In genomic region chr16:20540438-20540837, GRCm38 (mm10) we compare ENCODE assay signal across 24 mouse cellular contexts. TPM values are rescaled to one million over a fixed set of nuclear protein-coding genes. Genes with fewer than 3 reads are reported as not detected.
DNase-seq lines count a peak whose midpoint lies in the region; ATAC-seq and TF ChIP-seq lines count a peak whose summit lies in the region.
"Had no signal": no experiment of that assay in that cellular context is flagged by ENCODE, and none has a peak within 500 bp of the region (broad histone marks: within the 10 kb centered on the region; RNA-seq: fewer than 3 reads in every experiment).

No protein-coding gene starts in this region.

- no peaks in the 10 kb centered on the region for H3K27me3 ChIP-seq in lung, postnatal 0 days (replicated peaks; ENCODE audit: insufficient read depth, low read length)
- H3K27me3 ChIP-seq in liver, embryonic 13.5 days, result no peaks in the 10 kb centered on the region
- H3K27me3 ChIP-seq: embryonic facial prominence, embryonic 12.5 days; forebrain, embryonic 13.5 days; heart, embryonic 15.5 days; neural tube, embryonic 15.5 days had no signal

- H3K4me3 ChIP-seq in lung, postnatal 0 days (ENCODE audit: low read depth, low read length), result no peak overlapping the region
- H3K4me3 ChIP-seq in liver, embryonic 13.5 days (replicated peaks), result no peak overlapping the region
- H3K4me3 ChIP-seq: embryonic facial prominence, embryonic 12.5 days; erythroblast, embryonic 14.5 days; forebrain, embryonic 13.5 days; heart, embryonic 15.5 days; neural tube, embryonic 15.5 days had no signal

- no peak overlapping the region for H3K9ac ChIP-seq in lung, postnatal 0 days (replicated peaks; ENCODE audit: low read depth)
- peak overlapping the region; percentile 17; the same call in 1 of the 2 replicates for H3K9ac ChIP-seq in liver, embryonic 13.5 days
- H3K9ac ChIP-seq: embryonic facial prominence, embryonic 12.5 days; forebrain, embryonic 13.5 days; heart, embryonic 15.5 days; neural tube, embryonic 15.5 days had no signal

- H3K36me3 ChIP-seq in lung, postnatal 0 days (ENCODE audit: insufficient read depth, low read length), result peaks cover 44% of the 10 kb centered on the region; the same call in 1 of the 2 replicates
- H3K36me3 ChIP-seq in liver, embryonic 13.5 days, result peaks cover 77% of the 10 kb centered on the region

- H3K4me1 ChIP-seq in lung, postnatal 0 days (ENCODE audit: insufficient read depth, low read depth, low read length), result peaks cover 16% of the 10 kb centered on the region
- peaks cover 46% of the 10 kb centered on the region for H3K4me1 ChIP-seq in liver, embryonic 13.5 days (replicated peaks)

- peak; percentile 38 for DNase-seq in adrenal gland, adult 8-10 months
- DNase-seq in adrenal gland, adult 18-20 months (ENCODE audit: low spot score in 2 of 2), result no peak
- DNase-seq in lung, postnatal 0 days (ENCODE audit: low spot score), result peak; percentile 20
- DNase-seq in lung, postnatal 10 days, result no peak
- DNase-seq in liver, embryonic 13.5 days, result no peak
- DNase-seq in urinary bladder, postnatal 14 days (ENCODE audit: low spot score), result no peak
- no peak for DNase-seq in thymus, postnatal 10 days (ENCODE audit: low spot score in 2 of 2)
- DNase-seq: cerebellum, adult 9-11 months; gastrocnemius, postnatal 10 days; heart, adult 18-20 months; kidney, adult 18-20 months; kidney, postnatal 10 days; layer of hippocampus, postnatal 36 days; right cerebral cortex, postnatal 14 days; spleen, adult 18-20 months; thymus, adult 18-20 months had no signal

- no peak for TF ChIP-seq EP300 in lung, postnatal 0 days (IDR thresholded peaks at IDR 0.05)

- no peak for TF ChIP-seq CTCF in lung, postnatal 0 days (IDR thresholded peaks at IDR 0.05)

- no peak for ATAC-seq in lung, postnatal 0 days
- no peak for ATAC-seq in liver, embryonic 13.5 days (ENCODE audit: low read depth)
- ATAC-seq: forebrain, embryonic 13.5 days; hindbrain, postnatal 0 days; midbrain, embryonic 16.5 days had no signal

- no peaks in the 10 kb centered on the region for H3K9me3 ChIP-seq in lung, postnatal 0 days (ENCODE audit: low read length)
- H3K9me3 ChIP-seq in liver, embryonic 13.5 days (replicated peaks), result no peaks in the 10 kb centered on the region
- H3K9me3 ChIP-seq: embryonic facial prominence, embryonic 12.5 days; forebrain, embryonic 13.5 days; heart, embryonic 15.5 days; neural tube, embryonic 15.5 days had no signal

- no peak overlapping the region for H3K4me2 ChIP-seq in lung, postnatal 0 days (replicated peaks; ENCODE audit: low read depth, low read length)
- no peak overlapping the region; the same call in 1 of the 2 replicates for H3K4me2 ChIP-seq in liver, embryonic 13.5 days
- H3K4me2 ChIP-seq: embryonic facial prominence, embryonic 12.5 days; forebrain, embryonic 13.5 days; heart, embryonic 15.5 days; neural tube, embryonic 15.5 days had no signal

- 65% methylated on average over 4 of the region's 4 CpGs for WGBS in lung, postnatal 0 days
- 34% methylated on average over 4 of the region's 4 CpGs for WGBS in liver, embryonic 13.5 days (ENCODE audit: insufficient replicate concordance)

- H3K27ac ChIP-seq in lung, postnatal 0 days (ENCODE audit: low read length), result no peak overlapping the region
- H3K27ac ChIP-seq in liver, embryonic 13.5 days, result 0 out of 2 replicates have a peak overlapping the region, but pooled peaks have one; percentile 43
- H3K27ac ChIP-seq: embryonic facial prominence, embryonic 12.5 days; forebrain, embryonic 13.5 days; heart, embryonic 15.5 days; hindbrain, postnatal 0 days; neural tube, embryonic 15.5 days had no signal

RNA-seq across cellular contexts. Expression of gene Ap2m1, which starts 5.2 kb away (rescaled TPM):
- 100 to 1,000 TPM; 273 to 406 (median 325) TPM for total RNA-seq in adrenal gland, adult 8-10 months (2022)
- 100 to 1,000 TPM; 277 to 333 TPM for total RNA-seq in adrenal gland, adult 18-20 months (2021)
- 402 and 427 TPM in 2 replicates for polyA plus RNA-seq in lung, postnatal 0 days (2015; fragmentation: Nextera tagmentation; extraction: Ambion mirVana)
- 413 and 466 TPM in 2 replicates for polyA plus RNA-seq in liver, embryonic 13.5 days (2015; fragmentation: Nextera tagmentation; extraction: Ambion mirVana)

RNA-seq across cellular contexts. Expression of gene Abcf3, which starts 7.9 kb away (rescaled TPM):
- 100 to 1,000 TPM in 2 of 4 experiments, 10 to 100 TPM in 2; 80.8 to 118 (median 97.5) TPM for total RNA-seq in adrenal gland, adult 8-10 months (2022)
- total RNA-seq in adrenal gland, adult 18-20 months (2021), result 10 to 100 TPM; 94.3 to 94.4 TPM
- 36.3 and 39.6 TPM in 2 replicates for polyA plus RNA-seq in lung, postnatal 0 days (2015; fragmentation: Nextera tagmentation; extraction: Ambion mirVana)
- polyA plus RNA-seq in liver, embryonic 13.5 days (2015; fragmentation: Nextera tagmentation; extraction: Ambion mirVana), result 27.0 and 27.9 TPM in 2 replicates

RNA-seq across cellular contexts. Expression of gene Dvl3, which starts 23.7 kb away (rescaled TPM):
- total RNA-seq in adrenal gland, adult 8-10 months (2022), result 10 to 100 TPM; 34.1 to 55.2 (median 45.5) TPM
- total RNA-seq in adrenal gland, adult 18-20 months (2021), result 10 to 100 TPM; 40.1 to 44.5 TPM
- polyA plus RNA-seq in lung, postnatal 0 days (2015; fragmentation: Nextera tagmentation; extraction: Ambion mirVana), result 10.3 and 10.5 TPM in 2 replicates
- polyA plus RNA-seq in liver, embryonic 13.5 days (2015; fragmentation: Nextera tagmentation; extraction: Ambion mirVana), result 3.7 and 4.8 TPM in 2 replicates

RNA-seq across cellular contexts. Expression of gene Eif2b5, which starts 41.8 kb away (rescaled TPM):
- total RNA-seq in adrenal gland, adult 8-10 months (2022), result 10 to 100 TPM; 62.4 to 72.6 (median 66.0) TPM
- 10 to 100 TPM; 58.2 to 60.1 TPM for total RNA-seq in adrenal gland, adult 18-20 months (2021)
- 46.9 and 51.1 TPM in 2 replicates for polyA plus RNA-seq in lung, postnatal 0 days (2015; fragmentation: Nextera tagmentation; extraction: Ambion mirVana)
- 71.1 and 75.5 TPM in 2 replicates for polyA plus RNA-seq in liver, embryonic 13.5 days (2015; fragmentation: Nextera tagmentation; extraction: Ambion mirVana)

RNA-seq across cellular contexts. Expression of gene Vwa5b2, which starts 48.8 kb away (rescaled TPM):
- 1 to 10 TPM in 3 of 4 experiments, under 1 TPM in 1; 0.87 to 4.9 (median 2.7) TPM for total RNA-seq in adrenal gland, adult 8-10 months (2022)
- total RNA-seq in adrenal gland, adult 18-20 months (2021), result 1 to 10 TPM; 1.1 to 1.2 TPM
- 0.06 and 0.12 TPM in 2 replicates for polyA plus RNA-seq in lung, postnatal 0 days (2015; fragmentation: Nextera tagmentation; extraction: Ambion mirVana)
- 0.21 and 0.23 TPM in 2 replicates for polyA plus RNA-seq in liver, embryonic 13.5 days (2015; fragmentation: Nextera tagmentation; extraction: Ambion mirVana)
- total RNA-seq: liver, adult 2 months had no signal
- polyA plus RNA-seq: liver, adult 2 months had no signal

Comparison
In these comparisons a context has a peak if more than half of its experiments do, and no peak if none do; other contexts are left out.
1. DNase-seq: peak in adrenal gland, adult 8-10 months (single experiment) and lung, postnatal 0 days (single experiment); none in adrenal gland, adult 18-20 months (0 of 2), lung, postnatal 10 days (single experiment), liver, embryonic 13.5 days (single experiment), urinary bladder, postnatal 14 days (single experiment) and thymus, postnatal 10 days (0 of 2).